Mouse (Mus musculus): ENCODE results near the gene Gosr1.
A peak's percentile ranks its signal among the peaks of the same experiment; 100 is the strongest.
"Not testable (repeated sequence)": the region's sequence is repeated elsewhere in the genome, so short reads cannot be mapped to it uniquely, and the experiment has no call there.

Gene Gosr1

DNA sequence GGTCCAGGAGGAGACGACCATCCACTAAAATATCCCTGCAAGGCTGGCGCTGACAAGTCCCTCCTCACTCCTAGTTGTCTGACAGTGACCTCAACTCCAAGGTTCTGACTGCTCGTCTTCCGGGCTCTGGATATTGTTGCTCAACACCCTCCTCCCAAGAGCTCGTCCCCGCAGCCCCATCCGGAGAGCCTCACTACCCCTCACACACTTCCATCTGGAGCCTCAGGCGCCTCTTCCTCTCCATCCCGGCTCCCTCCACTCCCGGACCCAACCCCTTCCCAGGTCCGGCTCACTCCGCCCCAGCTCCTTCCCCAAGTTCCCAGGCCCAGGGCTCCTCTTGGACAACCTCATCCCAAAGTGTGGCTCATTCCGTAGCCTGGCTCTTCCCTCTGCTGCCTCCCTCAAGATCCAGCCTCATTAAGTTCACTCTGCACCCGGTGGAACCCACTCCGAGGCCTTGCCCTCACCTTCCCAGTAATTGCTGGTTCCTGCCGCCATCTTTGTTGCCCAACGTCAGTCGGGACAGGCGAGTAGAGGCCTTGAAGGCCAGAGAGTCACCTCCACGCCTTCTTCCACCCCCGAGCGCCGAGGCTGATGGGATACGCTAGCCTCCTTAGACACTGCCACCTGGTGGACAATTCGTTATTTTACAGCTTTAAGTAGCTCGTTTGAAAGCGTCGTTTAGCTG lies at the start of gene Gosr1:
TSS of gene Gosr1 (minus strand) at position 527 of the 688 bp plus-strand sequence.
- peak; percentile 95 for DNase-seq

DNA sequence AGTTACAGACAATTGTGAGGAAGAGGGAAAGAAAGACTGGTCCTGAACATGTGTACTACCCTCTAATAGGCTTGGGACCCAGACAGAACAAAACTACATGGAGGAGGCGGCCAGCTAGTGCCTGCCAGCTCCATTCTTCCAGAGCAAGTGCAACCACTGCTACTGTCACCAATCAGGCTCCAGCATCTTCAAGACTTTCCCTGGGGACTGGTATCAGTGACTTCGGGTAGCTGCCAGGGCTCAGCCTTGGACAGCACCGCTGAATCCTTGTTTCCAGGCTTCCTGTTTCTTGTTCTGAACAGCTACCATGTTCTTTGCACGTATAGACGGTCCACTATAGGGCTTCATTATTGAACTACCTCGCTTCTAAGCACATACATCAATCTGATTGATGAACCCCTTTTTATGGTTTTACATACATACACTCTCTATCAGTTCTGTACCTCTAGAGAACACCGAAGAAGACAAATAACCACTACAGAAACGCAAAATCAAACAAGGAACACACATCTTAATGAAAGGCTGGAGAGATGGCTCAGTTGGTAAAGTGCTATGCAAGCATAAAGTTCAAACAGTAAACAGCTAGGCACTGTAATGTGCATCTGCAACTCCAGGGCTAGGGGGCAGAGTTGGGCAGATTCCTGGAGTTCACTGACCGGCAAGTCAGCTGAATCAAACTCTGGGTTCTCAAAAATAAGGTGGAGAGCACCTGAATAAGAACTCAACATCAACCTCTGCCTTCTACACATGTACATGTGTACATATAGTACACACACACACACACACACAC lies 47.5 kb upstream of the Gosr1 start:
- peak; percentile 46 to 47 for DNase-seq

DNA sequence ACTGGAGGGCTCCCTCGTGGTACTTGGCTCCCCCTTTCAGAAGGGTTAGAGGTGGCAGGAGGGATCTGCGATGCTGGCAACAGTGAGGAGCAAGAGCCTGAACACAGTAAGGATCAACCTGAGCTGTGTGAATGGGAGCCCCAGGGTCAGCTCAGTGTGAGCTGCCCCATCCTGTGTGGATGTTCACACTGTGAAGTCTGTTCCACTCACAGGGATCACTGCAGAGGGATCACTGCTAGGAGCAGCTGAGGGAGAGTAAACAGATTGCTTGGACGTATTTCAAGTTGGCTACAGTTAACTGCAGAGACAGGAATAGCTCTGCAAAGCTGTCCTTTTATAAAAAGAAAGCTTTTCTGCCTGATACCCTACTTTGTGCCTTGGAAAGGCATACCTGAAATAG lies 46.1 kb upstream of the Gosr1 start:
- DNase-seq, result peak; percentile 58 to 81

DNA sequence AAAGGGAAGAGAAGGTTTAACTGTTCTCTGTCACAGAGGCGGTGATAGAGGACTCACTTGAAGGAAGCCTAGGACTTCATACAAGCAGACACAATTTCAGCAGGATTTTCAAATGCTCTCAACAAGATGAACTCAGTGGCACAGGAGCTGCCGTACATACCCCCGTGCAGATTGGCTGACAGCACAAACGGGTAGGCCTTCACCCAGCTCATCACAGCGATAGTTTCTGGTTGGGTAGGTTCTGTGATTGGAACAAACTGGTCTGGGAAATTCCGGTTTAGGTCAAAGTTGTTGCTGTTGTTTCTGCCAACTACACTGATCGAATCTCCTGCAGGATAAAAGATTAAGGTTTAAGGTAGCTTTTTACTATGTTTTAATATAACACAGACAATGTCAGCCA lies 45.2 kb upstream of the Gosr1 start:
- DNase-seq, result peak; percentile 22 to 31

DNA sequence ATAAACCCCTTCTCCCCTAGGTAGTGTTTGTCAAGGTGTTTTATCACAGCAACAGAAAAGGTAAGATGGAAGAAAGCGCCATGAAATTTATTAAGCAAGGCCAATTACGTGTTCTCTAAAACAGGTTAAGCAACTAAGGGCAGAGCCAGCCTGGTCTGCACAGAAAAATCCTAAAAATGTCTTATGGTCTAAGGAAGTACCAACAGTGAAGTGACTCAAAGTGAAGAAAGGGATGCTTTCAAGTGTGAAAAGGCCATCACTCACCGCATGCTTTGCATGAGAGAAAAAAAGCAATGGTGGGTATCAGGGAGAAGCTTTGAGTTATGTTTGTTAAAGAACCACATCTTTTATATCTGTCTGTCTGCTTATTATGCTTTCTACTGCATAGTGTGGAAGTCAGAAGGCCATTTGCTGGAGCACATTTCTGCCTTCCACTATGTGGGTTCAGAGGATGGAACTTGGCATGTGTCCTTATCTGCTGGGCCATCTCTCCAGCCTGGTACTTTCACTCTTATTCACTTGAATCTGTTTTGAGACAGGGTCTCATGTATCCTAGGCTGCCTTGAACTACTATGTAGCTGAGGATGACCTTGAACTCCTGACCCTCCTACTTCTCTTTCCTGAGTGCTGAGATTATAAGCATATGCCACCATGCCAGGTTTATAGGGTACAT lies 43.8 kb upstream of the Gosr1 start:
- no peak for DNase-seq

DNA sequence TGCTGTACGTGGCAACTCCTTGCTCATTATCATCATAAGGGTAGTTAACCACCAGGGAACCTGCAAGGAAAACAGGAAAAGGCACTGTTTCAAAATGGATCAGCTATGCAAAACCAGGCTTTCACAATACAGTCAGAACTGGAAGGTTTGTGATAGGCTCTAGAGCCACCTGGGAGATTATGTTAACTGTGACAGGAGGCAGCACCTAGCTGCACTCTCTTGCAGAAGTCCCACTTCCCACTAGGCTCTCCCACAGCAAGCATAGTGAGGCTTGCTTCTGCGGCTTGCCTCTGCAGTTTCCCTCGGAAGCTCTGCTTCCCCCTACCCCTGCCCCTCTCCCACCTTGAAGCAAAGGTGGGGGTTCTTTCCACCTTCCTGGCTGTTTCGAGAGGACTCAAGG lies 42.6 kb upstream of the Gosr1 start:
- no peak for DNase-seq

DNA sequence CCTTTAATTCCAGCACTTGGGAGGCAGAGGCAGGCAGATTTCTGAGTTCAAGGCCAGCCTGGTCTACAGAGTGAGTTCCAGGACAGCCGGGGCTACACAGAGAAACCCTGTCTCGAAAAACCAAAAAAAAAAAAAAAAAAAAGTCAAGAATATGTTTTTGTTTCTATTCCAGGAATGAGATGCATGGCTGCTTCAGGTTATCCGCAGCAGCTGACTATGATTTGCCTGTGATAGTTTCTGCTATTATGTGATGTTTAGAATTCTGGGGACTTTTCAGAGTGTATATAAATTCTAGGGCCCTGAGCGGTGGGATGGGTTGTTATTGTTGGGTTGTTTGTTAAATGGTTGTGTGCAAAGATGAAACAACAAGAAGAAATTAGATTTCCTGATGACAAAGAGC lies 41.7 kb upstream of the Gosr1 start:
- not testable (repeated sequence) for DNase-seq

DNA sequence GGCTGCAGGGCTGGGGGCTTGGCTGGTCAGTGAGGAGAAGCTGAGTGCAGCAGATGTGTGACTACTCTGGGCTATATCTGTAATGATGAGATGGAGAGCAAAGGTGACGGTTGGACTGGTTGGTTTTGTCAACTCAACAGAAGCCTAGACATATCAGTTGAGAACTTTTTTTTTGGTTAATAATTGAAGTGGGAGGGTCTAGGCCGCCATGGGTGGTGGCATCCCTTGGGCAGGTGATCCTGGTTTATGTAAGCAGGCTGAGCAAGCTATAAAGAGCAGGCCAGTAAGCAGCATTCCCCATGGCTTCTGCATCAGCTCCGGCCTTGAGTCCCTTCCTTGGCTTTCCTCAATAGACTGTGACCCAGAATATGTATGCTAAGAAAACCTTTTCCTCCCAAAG lies 39.9 kb upstream of the Gosr1 start:
- DNase-seq, result no peak

DNA sequence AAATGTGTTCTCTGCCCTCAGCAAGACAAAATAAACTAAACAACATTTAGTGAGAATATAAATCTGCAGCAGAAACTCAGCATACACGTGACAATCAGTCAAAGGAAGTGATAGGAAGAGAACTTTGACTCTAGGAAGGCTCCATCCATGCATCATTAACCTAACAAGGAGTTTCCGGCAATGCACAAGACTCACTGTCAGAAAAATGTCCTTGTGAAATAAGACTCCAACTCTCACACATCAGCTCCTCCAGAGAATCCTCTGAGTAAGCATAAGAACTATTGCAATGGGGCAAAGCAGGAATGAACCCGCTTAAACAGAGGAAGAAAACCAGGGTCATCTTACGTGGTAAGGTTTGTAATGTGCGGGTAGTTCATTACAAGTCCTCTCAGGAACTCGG lies 33.9 kb upstream of the Gosr1 start:
- DNase-seq, result no peak

DNA sequence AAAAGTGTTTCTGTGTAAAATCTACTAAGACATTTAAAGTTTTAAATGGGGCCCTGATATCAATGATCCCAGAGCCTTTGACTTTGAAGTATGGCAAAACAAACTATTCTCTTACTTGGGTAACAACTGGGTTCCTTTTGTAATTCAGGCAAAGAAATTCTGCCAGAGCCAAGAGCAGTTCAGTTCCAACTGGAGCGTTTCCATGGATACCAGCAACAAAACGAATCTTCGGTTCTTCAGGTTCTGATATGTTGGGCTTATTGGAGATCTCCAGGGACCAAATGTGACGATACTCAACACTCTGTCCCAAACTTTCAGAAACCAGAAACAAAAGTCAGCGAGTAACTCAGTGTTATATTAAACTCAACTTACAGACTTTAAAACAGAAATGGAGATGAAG lies 31.9 kb upstream of the Gosr1 start:
- no peak for DNase-seq

DNA sequence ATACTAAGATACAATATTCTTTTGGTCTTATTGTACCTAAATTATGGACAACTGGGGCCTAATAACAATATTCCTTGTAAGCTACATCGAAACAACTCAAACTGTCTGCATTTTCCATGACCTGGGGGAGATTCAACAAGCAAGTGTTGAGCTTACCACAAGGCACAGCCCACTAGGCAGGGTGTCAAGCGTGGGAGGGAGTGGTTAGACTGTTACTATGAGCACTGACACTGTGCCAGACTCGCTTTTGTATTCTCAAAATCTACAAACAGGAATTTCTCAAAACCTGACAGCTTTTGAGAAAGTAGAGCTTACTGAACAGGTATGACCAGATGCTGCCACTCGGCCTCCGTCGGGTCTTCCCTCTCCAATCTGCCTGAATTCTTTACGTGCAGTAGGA lies 28.0 kb upstream of the Gosr1 start:
- DNase-seq, result no peak

DNA sequence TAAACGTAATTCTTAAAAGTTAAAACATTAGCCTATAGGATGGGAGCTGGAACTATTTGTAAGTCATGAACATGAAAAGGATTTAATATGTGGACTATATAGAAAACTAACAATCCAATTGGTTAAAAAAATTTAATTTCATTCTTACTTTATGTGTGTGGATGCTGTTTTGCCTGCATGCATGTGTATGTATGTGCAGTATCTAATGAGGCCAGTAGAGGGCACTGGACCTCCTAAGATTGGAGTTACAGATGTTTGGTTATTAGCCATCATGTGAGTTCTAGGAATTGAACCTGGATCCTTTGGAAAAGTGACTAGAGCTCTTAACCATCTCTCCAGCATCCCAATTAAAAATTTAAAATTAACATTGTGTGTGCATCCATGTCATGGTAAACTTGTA lies 25.9 kb upstream of the Gosr1 start:
- DNase-seq, result peak; percentile 74 to 78

DNA sequence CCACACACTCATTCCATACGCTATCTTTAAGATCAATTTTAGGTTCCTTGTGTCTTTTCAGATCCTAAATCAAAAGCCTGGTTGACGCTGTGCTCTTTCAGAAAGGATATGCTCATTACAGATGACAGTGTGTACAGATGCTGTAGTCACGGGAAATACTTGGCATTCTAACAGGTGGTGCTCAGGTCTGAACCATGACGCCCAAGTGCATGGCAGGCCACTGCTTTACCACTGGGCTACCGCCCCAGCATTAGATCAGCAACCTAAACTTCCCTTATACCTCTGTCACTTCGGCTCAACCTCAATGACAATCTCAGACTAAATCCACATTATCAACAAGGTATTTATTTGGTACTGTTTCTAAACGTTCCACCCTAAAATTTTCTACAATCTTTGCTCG lies 12.2 kb upstream of the Gosr1 start:
- DNase-seq, result no peak

DNA sequence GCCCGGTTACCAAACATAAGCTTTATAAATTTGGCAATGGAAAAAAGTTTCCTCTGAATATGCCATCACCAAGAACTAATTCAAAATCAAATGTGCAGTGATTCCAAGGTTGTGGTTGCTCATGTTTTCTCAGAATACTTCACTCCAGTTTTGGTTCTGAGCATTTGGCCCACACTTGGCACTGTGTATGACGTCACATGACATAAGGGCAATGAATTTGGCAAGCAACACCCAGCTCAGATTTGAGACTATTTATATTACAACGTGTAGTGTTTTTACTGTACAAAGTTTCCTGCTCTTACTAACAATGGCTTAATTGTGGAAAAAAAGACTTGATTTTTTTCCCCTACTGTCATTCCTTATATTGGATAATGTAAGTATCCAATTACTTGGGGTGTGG lies 10.4 kb upstream of the Gosr1 start:
- no peak for DNase-seq

DNA sequence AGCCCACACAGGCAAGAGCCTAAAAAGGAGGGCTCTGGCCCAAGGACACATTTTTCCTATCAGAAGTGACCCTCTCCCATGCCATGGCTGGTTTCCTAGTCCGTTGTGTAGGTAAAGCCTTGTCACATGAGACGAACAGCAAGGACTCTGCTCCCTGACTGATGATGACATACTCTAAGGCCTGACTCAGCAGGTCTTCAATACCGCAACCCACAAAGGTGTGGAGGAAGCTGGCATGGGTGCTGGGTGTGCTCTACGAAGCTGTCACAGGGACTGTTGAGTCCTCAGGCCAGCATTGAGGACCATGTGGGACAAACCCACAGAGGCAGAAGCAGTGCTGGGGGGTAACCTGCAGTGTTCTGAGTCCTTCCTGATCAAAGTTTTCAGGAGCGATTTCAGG lies 7.2 kb upstream of the Gosr1 start:
- no peak for DNase-seq

DNA sequence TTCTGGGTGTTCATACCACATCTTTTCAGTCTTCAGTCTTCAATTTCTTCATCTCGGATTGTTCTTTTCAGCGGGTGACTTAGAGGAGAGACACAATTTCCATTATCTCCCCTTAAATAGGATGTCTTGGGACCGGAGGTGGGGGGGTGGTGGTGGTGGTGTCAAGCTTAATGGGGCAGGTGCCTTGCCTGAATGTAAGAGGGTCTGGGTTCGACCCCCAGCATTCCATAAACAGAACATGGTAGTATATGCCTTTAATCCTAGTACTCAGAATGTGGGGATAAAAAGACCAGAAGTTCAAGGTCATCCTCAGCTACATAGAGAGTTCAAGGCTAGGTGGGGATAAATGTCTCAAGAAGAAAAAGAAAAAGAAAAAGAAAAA lies 353 bp upstream of the Gosr1 start:
- DNase-seq, result no peak

DNA sequence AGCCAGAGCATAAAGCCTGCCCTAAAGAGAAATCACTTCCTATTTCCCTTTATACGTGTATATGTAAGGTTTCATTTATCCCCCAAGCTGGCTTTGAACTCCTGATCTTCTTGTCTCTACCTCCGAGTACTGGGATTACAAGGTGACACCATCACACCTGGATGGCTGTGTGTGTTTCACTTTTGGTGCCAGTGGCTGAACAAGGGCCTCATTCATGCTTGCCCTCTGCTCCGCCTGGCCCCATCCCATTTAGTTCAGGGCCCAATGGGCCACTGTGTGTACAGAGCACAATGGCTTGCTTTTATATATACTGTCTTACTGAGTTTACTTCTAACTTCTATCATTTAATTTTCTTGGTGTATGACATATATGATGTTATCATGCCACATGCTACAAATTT lies 11.1 kb downstream of the Gosr1 start:
- DNase-seq, result no peak

DNA sequence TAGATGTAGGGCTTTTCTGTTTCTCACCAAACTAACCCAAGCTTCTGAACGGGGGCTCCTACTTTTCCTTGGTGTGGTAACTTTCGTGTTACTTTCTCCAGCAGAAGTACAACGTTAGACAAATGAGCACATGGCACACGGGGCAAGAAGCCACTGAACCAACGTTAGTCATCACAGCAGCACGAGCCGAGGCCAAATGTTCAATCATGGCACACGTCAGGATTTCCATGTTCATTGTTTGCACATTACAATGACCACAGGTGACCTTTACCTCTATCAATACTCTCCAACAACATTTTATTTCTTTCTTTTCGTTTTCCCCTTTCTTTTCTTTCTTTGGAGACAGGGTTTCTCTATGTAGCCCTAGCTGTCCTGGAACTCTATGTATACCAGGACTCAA lies 14.6 kb downstream of the Gosr1 start:
- no peak for DNase-seq

DNA sequence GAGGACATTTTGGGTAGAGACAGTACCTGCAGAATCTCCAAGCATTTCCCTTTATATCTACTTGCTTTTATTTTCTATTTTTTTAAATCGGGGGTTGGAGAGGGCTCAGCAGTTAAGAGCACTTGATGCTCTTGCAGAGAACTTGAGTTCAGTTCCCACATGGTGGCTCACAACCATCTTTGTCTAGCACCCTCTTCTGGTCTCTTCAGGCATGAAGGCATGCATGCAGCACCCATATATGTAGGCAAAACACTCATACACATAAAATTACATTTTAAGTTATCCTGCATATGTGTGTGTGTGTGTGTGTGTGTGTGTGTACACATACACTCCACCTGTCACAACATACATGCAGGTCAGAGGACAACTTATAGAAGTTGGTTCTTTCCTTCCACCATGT lies 17.5 kb downstream of the Gosr1 start:
- DNase-seq, result no peak

DNA sequence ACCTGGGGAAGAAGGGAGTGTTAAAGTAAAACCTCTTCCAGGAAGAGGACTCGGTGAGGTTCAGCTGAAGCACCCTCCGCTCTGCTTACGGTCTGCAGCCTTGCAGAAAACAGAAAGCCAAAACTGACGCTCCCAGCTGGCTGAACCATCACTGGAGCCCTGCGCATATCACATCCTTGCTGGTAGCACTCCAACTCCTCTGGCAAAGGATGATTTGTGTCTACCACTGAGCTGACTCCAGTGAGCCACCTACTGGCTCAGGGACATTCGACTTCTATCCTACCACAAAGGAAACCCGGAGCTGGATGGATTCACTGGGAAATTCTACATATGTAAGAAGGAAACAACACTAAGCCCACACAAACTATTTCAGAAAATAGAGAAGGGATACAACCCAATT lies 18.8 kb downstream of the Gosr1 start:
- peak; percentile 76 to 80 for DNase-seq

DNA sequence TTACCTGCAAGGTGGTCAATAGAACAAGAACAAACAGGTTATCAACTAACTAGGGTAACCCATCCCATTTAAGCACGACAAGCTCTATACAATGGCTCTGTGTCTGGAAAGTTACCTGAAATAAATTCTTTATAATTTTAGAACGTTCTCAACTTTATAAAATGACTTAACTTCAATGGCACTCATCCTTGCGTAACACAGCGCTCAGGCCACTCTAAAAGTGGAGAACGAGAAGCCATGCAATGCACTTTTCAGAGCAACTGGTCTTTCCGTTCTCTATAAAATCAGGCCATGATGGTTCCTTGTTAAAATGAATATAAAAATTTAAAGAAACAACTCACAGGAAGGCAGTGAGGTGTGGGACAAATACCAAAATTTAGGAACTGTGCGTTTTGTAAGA lies 20.9 kb downstream of the Gosr1 start:
- DNase-seq, result no peak

DNA sequence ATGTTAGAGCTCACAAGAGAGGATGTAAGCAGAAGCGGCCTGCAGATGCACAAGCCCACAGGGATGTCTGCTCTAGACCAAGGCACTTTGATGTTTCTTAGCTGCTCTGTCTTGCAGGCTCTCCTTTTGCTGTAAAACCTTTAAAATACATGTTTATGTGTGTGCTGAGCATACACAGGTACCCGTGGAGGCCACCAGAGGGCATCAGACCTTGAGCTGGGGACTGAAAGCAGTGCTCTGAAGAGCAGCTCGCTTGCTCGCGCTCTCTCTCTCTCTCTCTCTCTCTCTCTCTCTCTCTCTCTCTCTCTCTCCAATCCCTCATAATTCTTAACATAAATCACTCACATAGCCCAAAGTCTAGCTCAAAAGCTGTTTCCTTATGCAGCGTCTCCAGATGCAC lies 24.3 kb downstream of the Gosr1 start:
- peak; percentile 39 to 70 for DNase-seq

DNA sequence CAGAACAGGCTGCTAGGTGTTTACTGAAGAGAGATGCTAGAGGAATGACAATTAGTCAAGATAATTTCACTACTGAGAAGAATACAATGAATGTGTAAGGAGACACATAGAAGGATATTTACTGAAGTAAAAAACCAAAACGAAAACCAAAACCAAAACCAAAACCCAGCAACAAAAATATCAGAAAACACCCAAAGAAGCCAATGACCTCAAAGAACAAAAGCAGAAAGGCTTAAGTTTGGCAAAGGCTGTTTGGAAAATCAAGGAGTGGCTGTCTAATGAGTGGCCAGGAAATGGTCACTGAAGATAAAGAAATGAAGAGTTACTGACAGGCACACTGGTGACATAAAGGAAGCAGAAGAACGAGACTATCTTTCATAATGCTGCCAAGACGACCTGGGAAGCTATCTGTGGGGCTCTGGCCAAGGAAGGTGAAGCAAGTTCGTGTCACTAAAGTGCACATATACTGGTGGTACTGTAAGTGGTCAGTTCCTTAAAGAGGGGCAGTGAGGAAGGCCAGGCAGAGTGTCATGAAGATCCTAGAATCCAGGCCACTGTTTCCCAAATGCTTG lies 27.5 kb downstream of the Gosr1 start:
- no peak for DNase-seq

DNA sequence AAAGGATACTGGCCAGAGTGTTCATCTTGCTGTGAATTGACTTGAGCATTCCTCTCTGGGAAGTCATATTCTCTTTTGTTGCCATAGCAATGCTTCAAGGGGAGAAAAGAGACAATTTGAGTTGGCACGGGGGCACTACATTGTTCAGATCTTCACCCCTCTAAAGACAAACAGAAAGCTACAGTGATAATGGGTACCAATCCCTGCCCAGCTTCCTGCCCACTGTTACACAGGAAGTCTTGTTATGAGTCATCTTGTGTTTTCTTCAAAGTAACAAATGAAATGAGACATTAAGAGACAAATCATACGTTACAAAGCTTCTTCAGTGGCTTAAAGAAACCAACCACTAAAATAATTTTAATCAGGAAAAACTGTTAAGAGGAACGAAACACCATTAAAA lies 28.8 kb downstream of the Gosr1 start:
- DNase-seq, result no peak

Measured in cerebellum, postnatal 14 days (tissue).